Mouse (Mus musculus): Measurements from ENCODE around the gene Bpifb6. TPM values are rescaled to one million over a fixed set of nuclear protein-coding genes. Genes with fewer than 3 reads are reported as not detected.

Gene Bpifb6
- polyA plus RNA-seq, 1 experiment from 2014 or later, result not detected

Other genes starting within 250 kb of the Bpifb6 start
- 0.08 TPM in 1 of 2 replicates, not detected in the other for gene Dnmt3c, start 203.7 kb upstream of the Bpifb6 start, polyA plus RNA-seq (2015; fragmentation: Nextera tagmentation; extraction: Ambion mirVana)
- gene Mapre1, start 159.1 kb upstream of the Bpifb6 start, polyA plus RNA-seq (2015; fragmentation: Nextera tagmentation; extraction: Ambion mirVana), result 374 and 420 TPM in 2 replicates
- not detected in 2 replicates for gene Efcab8, start 120.5 kb upstream of the Bpifb6 start, polyA plus RNA-seq (2015; fragmentation: Nextera tagmentation; extraction: Ambion mirVana)
- not detected in 2 replicates for gene Sun5, start 29.3 kb upstream of the Bpifb6 start, polyA plus RNA-seq (2015; fragmentation: Nextera tagmentation; extraction: Ambion mirVana)
- gene Bpifb2, start 25.3 kb upstream of the Bpifb6 start, polyA plus RNA-seq (2015; fragmentation: Nextera tagmentation; extraction: Ambion mirVana), result not detected in 2 replicates
- gene Bpifb3, start 17.8 kb downstream of the Bpifb6 start, polyA plus RNA-seq (2015; fragmentation: Nextera tagmentation; extraction: Ambion mirVana), result not detected in 2 replicates
- gene Bpifb4, start 37.8 kb downstream of the Bpifb6 start, polyA plus RNA-seq (2015; fragmentation: Nextera tagmentation; extraction: Ambion mirVana), result not detected in 2 replicates
- gene Bpifa6, start 74.6 kb downstream of the Bpifb6 start, polyA plus RNA-seq (2015; fragmentation: Nextera tagmentation; extraction: Ambion mirVana), result not detected in 2 replicates
- gene Bpifa2, start 107.9 kb downstream of the Bpifb6 start, polyA plus RNA-seq (2015; fragmentation: Nextera tagmentation; extraction: Ambion mirVana), result not detected in 2 replicates
- not detected in 2 replicates for gene Bpifa3, start 229.9 kb downstream of the Bpifb6 start, polyA plus RNA-seq (2015; fragmentation: Nextera tagmentation; extraction: Ambion mirVana)
- gene Bpifa1, start 242.5 kb downstream of the Bpifb6 start, polyA plus RNA-seq (2015; fragmentation: Nextera tagmentation; extraction: Ambion mirVana), result not detected in 2 replicates